ENCODE assay signal across 10 mouse cellular contexts in the genomic region with DNA sequence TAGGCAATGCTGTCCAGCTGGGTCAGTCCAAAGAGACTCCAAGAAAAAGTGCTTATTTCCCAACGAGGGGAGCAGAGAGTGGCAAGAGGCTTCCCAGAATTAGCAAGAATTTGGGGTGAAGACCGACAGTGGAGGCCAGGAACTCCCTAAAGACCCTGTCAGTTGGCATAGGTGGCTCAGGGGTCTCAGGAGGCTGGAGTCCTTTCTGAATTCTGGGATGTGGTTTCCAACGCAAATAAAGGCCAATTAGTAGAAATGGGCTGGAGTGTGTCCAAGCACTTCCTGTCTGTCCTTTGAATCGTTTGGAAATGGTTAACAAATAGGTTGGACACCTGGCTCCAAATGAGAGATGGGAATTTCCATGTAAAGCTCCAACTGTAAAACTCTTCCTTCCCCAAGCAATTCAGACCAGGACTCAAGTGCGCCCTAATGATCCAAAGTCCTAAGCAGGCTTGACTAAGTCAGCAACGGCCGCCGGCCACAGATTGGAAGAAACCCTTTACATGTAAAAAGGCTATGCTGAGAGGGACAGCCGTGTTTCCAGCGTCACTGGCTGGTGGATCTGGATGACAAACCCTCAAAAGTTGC. TPM values are rescaled to one million over a fixed set of nuclear protein-coding genes. Genes with fewer than 3 reads are reported as not detected.
A peak's percentile ranks its signal among the peaks of the same experiment; 100 is the strongest.
DNase-seq lines count a peak whose midpoint lies in the region; ATAC-seq and TF ChIP-seq lines count a peak whose summit lies in the region.
"Had no signal": no experiment of that assay in that cellular context is flagged by ENCODE, and none has a peak within 500 bp of the region (broad histone marks: within the 10 kb centered on the region; RNA-seq: fewer than 3 reads in every experiment).

No protein-coding gene starts in this region.

- H3K9ac ChIP-seq in heart, embryonic 16.5 days (ENCODE audit: low read length) = no peak overlapping the region
- H3K9ac ChIP-seq in forebrain, embryonic 15.5 days (replicated peaks) = no peak overlapping the region

- no peaks in the 10 kb centered on the region for H3K9me3 ChIP-seq in heart, embryonic 16.5 days (replicated peaks; ENCODE audit: control insufficient read depth, low read length)
- no peaks in the 10 kb centered on the region for H3K9me3 ChIP-seq in forebrain, embryonic 15.5 days
- no peaks in the 10 kb centered on the region for H3K9me3 ChIP-seq in forebrain, embryonic 10.5 days

- H3K4me2 ChIP-seq in heart, embryonic 16.5 days (ENCODE audit: low read depth, low read length) = no peak overlapping the region
- H3K4me2 ChIP-seq in forebrain, embryonic 15.5 days (replicated peaks) = no peak overlapping the region

- no peak for ATAC-seq in heart, embryonic 16.5 days (replicated peaks; ENCODE audit: extremely low read depth, insufficient read depth, low FRiP score)
- ATAC-seq in forebrain, embryonic 15.5 days (replicated peaks) = no peak

- H3K79me2 ChIP-seq in C2C12 (ENCODE audit: control insufficient read depth, insufficient read depth) = peaks cover 30% of the 10 kb centered on the region

- H3K4me3 ChIP-seq in heart, embryonic 16.5 days (ENCODE audit: low read length) = no peak overlapping the region
- no peak overlapping the region for H3K4me3 ChIP-seq in C2C12 (ENCODE audit: insufficient read depth, poor library complexity, severe bottlenecking)
- H3K4me3 ChIP-seq in brown adipose tissue, adult 24 weeks (ENCODE audit: insufficient read depth, low read depth, low read length) = no peak overlapping the region
- H3K4me3 ChIP-seq in forebrain, embryonic 15.5 days = no peak overlapping the region
- H3K4me3 ChIP-seq in forebrain, embryonic 10.5 days = no peak overlapping the region

- H3K27me3 ChIP-seq in heart, embryonic 16.5 days (ENCODE audit: control insufficient read depth, insufficient read depth, low read length) = no peaks in the 10 kb centered on the region
- no peaks in the 10 kb centered on the region for H3K27me3 ChIP-seq in C2C12 (ENCODE audit: control insufficient read depth, insufficient read depth, insufficient read length)
- H3K27me3 ChIP-seq in forebrain, embryonic 15.5 days = no peaks in the 10 kb centered on the region
- no peaks in the 10 kb centered on the region for H3K27me3 ChIP-seq in forebrain, embryonic 10.5 days (ENCODE audit: poor library complexity, severe bottlenecking)

- 72% methylated on average over 10 of the region's 10 CpGs for WGBS in heart, embryonic 16.5 days
- 55% methylated on average over 10 of the region's 10 CpGs for WGBS in forebrain, embryonic 15.5 days
- WGBS in forebrain, embryonic 10.5 days = 87% methylated on average over 10 of the region's 10 CpGs

- TF ChIP-seq CTCF in C2C12 (IDR thresholded peaks at IDR 0.05; ENCODE audit: control insufficient read depth, insufficient read depth, insufficient read length) = no peak

- no peak overlapping the region for H3ac ChIP-seq in C2C12 (ENCODE audit: control insufficient read depth, insufficient read length, low read depth)

- peaks cover 24% of the 10 kb centered on the region for H3K79me3 ChIP-seq in C2C12 (ENCODE audit: low read depth)

- H3K4me1 ChIP-seq in heart, embryonic 16.5 days (ENCODE audit: control insufficient read depth, insufficient read depth, low read length) = peaks cover 40% of the 10 kb centered on the region
- peaks cover 32% of the 10 kb centered on the region for H3K4me1 ChIP-seq in brown adipose tissue, adult 24 weeks (ENCODE audit: control insufficient read depth, insufficient read depth, insufficient read length, low read length)
- H3K4me1 ChIP-seq in forebrain, embryonic 15.5 days = peaks cover 6% of the 10 kb centered on the region; the same call in 1 of the 2 replicates
- peaks cover 50% of the 10 kb centered on the region for H3K4me1 ChIP-seq in forebrain, embryonic 10.5 days

- no peak for DNase-seq in heart, postnatal 10 days
- peak; percentile 61 for DNase-seq in kidney, postnatal 14 days
- DNase-seq in urinary bladder, postnatal 25 days (ENCODE audit: low spot score) = no peak
- DNase-seq in forebrain, embryonic 10.5 days (ENCODE audit: extremely low spot score, low spot score) = no peak
- DNase-seq: cerebellum, adult 2 months; gastrocnemius, postnatal 14 days had no signal

- H3K36me3 ChIP-seq in heart, embryonic 16.5 days (ENCODE audit: control insufficient read depth, insufficient read depth) = peaks cover 2% of the 10 kb centered on the region; the same call in 1 of the 2 replicates
- peaks cover 22% of the 10 kb centered on the region for H3K36me3 ChIP-seq in C2C12 (ENCODE audit: control insufficient read depth, insufficient read depth)
- H3K36me3 ChIP-seq in forebrain, embryonic 15.5 days = peaks cover 2% of the 10 kb centered on the region; the same call in 1 of the 2 replicates
- no peaks in the 10 kb centered on the region; the same call in 1 of the 2 replicates for H3K36me3 ChIP-seq in forebrain, embryonic 10.5 days (replicated peaks)

- intact Hi-C loops in heart, postnatal 10 days (cut with DNase I) = no loop called here

- H3K27ac ChIP-seq in heart, embryonic 16.5 days (ENCODE audit: low read length) = peak overlapping the region; percentile 57
- H3K27ac ChIP-seq in brown adipose tissue, adult 24 weeks (replicated peaks; ENCODE audit: low read depth, low read length) = peak overlapping the region; percentile 99
- no peak overlapping the region; the same call in 1 of the 2 replicates for H3K27ac ChIP-seq in forebrain, embryonic 15.5 days (replicated peaks)
- no peak overlapping the region for H3K27ac ChIP-seq in forebrain, embryonic 10.5 days

TF ChIP-seq in C2C12, 6 proteins besides CTCF, POLR2A, EP300 and RAD21:
- TF ChIP-seq MAX (IDR thresholded peaks at IDR 0.05) = peak; percentile 19
- no peak for TF ChIP-seq MYOD1 (IDR thresholded peaks at IDR 0.05; ENCODE audit: control insufficient read depth, insufficient read length, low read depth)
- TF ChIP-seq CEBPB (IDR thresholded peaks at IDR 0.05; ENCODE audit: low read depth) = peak; percentile 39
- no peak for TF ChIP-seq USF1 (IDR thresholded peaks at IDR 0.05; ENCODE audit: low read depth)

RNA-seq across cellular contexts. Expression of a gene that starts 35.0 kb away (rescaled TPM):
- polyA plus RNA-seq in heart, embryonic 16.5 days (2015; fragmentation: Nextera tagmentation; extraction: Ambion mirVana) = 13.6 and 14.3 TPM in 2 replicates
- 1 to 10 TPM; 5.5 to 6.2 TPM for total RNA-seq in heart, postnatal 10 days (2021)
- 6.1 TPM for polyA plus RNA-seq in C2C12 (2012; fragmentation: generic; extraction: Trizol)
- 7.5 and 9.3 TPM in 2 replicates for polyA plus RNA-seq in brown adipose tissue, adult 24 weeks (2012; ENCODE audit: insufficient read depth, insufficient read length, missing spikeins)
- 8.8 and 8.9 TPM in 2 replicates for polyA plus RNA-seq in forebrain, embryonic 15.5 days (2015; fragmentation: Nextera tagmentation; extraction: Ambion mirVana)
- polyA plus RNA-seq in forebrain, embryonic 10.5 days (2016; fragmentation: Nextera tagmentation; extraction: Ambion mirVana) = 14.1 and 14.2 TPM in 2 replicates

RNA-seq across cellular contexts. Expression of a gene that starts 35.2 kb away (rescaled TPM):
- polyA plus RNA-seq in heart, embryonic 16.5 days (2015; fragmentation: Nextera tagmentation; extraction: Ambion mirVana) = 39.8 and 40.8 TPM in 2 replicates
- total RNA-seq in heart, postnatal 10 days (2021) = 10 to 100 TPM; 26.0 to 29.2 TPM
- polyA plus RNA-seq in C2C12 (2012; fragmentation: generic; extraction: Trizol) = 9.8 TPM
- 42.7 and 44.0 TPM in 2 replicates for polyA plus RNA-seq in brown adipose tissue, adult 24 weeks (2012; ENCODE audit: insufficient read depth, insufficient read length, missing spikeins)
- polyA plus RNA-seq in forebrain, embryonic 15.5 days (2015; fragmentation: Nextera tagmentation; extraction: Ambion mirVana) = 63.1 and 63.8 TPM in 2 replicates
- 63.7 and 66.0 TPM in 2 replicates for polyA plus RNA-seq in forebrain, embryonic 10.5 days (2016; fragmentation: Nextera tagmentation; extraction: Ambion mirVana)

Comparison
In these comparisons a context has a peak if more than half of its experiments do, and no peak if none do; other contexts are left out.
1. H3K27ac ChIP-seq: peak in heart, embryonic 16.5 days (single experiment) and brown adipose tissue, adult 24 weeks (single experiment); none in forebrain, embryonic 15.5 days (single experiment) and forebrain, embryonic 10.5 days (single experiment).